Mouse (Mus musculus): Measurements from ENCODE around the gene Coa5.

- no peak for TF ChIP-seq CTCF (IDR thresholded peaks at IDR 0.05; ENCODE audit: borderline replicate concordance, control insufficient read depth, extremely low read depth, insufficient read depth, low read length, poor library complexity)
- no peak for TF ChIP-seq POLR2A (IDR thresholded peaks at IDR 0.05; ENCODE audit: control insufficient read depth, extremely low read depth, insufficient read depth, low read length, poor library complexity)
Observed at GRCm38 (mm10) chr1:37384304-37384703, 45.6 kb downstream of the Coa5 start.

All from thymus, adult 2 months (tissue).